Mouse (Mus musculus) CH12F3 (cell line): ENCODE data around the gene Flt3.

ENCODE experiments used
- in situ Hi-C: fragments of 300-500 bp; cut with MboI; formaldehyde crosslinking; loops from 2 replicates; pipeline ENCODE4 v1.14.3; 2020; ENCODE audit warnings: low sequenced_read_pairs

The Flt3 gene

DNA sequence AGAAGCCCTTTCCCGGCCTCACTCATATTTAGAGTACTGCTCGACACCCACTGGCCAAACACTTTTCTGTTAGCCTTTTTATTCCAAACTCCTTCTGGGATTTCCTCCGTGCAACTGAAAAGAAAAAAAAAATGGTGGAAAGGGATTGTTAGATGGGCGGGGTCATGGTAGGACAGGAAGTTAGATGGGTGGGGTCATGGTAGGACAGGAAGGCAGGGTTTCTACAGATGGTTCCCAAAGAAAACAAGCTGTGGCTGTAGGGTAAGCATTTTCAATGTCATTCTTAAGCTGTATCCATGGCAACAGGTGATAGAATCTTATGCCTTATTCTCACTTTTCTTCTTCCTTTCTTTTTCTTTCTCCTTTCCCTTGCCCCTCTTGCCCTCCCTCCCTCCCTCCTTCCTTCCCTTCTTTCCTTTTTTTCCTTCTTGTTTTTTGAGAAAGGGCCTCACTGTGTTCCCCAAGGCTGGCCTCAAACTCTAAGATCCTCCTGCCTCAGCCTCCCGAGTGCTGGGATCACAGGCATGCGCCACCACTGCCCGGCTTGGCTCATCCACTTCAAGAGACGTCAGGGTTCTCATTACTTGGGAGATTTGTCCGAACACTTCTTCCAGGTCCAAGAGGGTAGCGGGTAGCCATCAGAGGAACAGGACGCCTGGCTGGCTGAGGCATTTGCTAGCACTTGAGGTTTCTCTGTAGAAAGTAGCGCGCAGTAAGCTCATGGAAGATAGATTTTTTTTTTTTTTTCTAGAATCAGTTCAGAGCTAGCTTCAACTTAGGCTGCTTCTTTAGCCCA is 43.8 kb downstream of the Flt3 start:
- in situ Hi-C loops, result no loop called here

DNA sequence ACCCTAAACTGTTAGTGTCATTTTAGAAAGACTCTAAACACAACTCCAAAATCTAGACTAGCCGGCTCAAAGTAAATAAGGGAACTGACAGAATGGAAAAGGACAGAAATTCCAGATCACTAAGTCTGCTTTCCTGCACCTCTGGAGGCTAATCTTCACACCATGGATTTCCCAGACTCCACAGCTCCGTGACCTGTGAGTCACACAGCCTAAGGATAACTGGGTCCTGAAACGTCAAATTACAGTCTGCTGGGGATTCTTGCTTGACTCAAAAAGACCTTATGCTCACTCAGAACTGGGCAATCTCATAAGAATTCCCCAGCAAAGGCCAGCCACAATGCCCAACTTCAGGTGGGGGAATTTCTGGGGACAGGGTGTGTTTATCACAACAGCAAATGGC is 44.5 kb downstream of the Flt3 start:
- in situ Hi-C loops, result no loop called here

DNA sequence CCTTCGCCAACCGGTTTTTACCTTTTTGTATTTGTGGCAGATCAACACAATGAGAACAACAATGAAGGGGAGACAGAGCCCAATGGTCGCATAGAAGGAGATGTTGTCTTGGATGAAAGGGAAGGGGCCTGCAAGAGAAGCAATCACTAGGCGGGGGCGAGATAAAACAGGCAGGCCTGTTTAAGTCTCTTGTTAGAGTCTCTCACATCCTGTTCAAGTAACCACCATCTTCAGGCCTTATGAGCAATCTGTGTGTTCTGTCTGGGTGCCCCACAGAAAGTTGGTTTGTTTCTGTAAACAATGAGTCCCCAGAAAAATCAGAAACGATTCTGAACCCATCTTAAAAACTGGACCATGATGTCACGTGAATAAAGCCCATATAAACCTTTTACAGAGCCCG is 45.3 kb downstream of the Flt3 start:
- in situ Hi-C loops, result no loop called here

DNA sequence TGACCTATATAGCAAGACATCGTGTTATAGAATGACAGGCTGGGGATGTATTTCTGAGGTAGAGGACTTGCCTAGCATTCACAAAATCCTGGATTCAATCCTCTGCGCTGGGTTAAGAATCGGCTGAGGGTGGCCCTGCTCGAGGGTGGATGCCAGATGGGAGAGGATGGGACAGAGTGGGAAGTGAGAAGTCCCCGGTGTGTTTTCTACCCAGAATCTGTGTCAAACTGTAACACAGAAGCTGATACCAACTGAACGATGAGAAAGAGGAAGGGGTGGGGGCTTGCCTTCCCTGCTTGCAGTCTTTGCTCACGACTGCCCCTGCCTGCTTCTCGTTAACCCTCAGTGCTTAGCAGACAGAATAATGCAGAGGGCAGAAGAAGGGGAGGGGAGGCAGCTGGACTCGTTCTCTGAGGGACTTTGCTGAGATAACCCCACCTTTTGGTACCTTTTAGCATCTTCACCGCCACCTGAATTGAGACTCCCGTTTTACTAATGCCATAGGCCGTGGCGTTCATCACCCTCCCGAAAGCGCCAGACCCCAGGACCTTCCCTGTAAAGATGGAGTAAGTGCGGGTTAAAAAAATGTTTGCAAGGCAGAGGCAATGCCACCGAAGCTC is 46.0 kb downstream of the Flt3 start:
- in situ Hi-C loops, result no loop called here

DNA sequence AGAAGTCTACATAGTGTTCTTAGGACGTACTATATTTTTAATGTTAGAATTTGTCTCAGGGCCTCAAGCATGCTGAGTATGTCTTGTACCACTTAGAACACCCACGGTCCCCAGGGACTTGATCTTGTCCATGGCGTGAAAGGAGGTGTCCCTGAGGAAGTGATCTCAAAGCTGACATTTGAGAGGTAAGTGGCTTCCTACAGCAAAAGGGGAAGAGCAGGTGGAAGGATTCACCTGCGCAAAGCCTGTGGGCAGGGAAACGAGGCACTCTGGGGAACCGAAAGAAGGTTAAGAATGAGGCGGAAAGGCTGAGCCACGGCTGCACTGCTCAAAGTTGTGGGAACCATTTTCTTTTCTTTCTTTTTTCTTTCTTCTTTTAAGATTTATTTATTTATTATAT is 48.4 kb downstream of the Flt3 start:
- in situ Hi-C loops, result no loop called here

DNA sequence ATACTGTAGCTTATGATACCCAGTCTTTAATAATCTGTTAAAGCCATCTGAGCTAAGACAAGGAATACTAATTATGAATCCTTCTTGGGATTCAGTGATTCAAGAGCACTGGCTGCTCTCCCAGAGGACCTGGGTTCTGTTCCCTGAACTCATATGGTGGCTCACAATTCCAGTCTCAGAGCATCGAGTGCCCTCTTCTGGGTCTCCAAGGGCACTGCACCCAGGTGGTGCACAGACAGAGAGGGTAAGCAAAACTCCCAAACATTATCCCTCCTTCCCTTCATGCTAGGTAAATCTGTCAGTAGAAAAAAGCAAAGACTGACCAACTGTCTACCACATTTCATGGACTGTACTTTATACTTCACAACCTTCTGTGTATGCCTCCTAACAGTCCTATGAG is 54.3 kb downstream of the Flt3 start:
- in situ Hi-C loops, result loop anchor here (25.0 kb wide), 1 partner anchor 491 kb away; no protein-coding TSS in a partner anchor

DNA sequence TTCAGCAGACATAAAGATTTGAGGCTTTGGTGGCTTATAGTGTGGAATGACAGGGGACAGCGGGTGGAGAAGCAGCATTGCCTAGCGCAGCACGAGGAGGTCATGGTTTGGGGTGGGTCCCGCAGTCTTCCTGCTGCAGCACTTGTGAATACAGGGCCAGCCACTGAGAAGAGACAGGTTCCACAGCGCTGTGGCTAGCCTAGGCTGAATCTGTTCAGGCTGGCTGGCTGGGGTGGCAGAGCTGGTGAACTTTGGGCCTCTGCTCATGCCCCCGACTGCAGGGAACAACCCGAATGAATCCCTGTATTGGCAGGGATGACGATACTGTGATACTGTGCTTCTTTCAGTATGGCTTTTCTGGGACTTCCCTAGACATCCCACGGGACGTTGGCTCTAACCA is 56.4 kb downstream of the Flt3 start:
- in situ Hi-C loops, result loop anchor here (25.0 kb wide), 1 partner anchor 493 kb away; no protein-coding TSS in a partner anchor

DNA sequence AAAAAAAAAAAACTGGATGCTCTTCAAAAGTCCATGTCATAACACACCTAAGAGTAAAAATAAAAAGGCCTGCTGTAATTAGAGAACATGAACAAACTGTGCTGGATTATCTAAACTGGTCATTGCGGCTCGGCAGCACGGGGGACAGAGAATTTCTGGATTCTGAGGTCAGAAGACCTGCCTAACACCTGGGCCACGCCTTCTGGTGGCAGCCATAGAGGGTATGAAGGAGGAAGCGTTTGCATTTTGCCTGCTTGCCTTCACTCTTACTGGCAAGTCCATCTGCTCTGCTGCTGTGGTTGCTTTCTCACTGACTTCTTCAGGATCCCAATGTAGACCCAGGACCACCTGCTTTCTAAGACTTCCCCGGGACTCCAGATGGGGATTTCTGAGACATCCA is 57.4 kb downstream of the Flt3 start:
- in situ Hi-C loops, result loop anchor here (25.0 kb wide), 1 partner anchor 494 kb away; no protein-coding TSS in a partner anchor

DNA sequence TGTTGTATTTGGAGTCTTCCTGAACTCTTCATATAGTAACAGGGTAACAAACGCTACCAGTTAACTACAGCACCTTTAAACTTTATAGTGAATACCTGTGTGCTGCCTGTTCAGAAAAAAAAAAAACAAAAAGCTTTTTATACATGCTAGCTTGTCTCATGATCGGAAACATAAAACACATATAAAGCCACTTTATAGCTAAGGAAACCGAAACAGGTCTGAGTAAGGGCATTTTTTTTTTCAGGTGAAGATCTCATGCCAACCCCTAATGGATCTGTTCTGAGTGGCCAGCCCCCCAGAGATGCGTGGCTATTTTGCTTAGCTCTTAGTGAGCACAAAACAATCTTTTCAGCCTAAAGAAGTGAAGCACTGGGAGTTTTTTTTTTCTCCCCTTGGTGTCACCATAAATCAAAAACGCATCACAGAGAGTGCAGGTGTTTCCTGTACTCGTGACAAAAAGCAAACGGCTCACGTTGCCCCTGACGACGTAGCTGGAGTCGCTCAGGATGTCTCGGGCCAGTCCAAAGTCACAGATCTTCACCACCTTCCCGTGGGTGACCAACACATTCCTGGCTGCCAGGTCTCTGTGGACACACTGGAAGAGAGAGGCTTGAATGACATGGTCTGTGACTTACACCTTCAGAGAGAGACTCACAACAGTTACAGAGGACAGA is 59.4 kb downstream of the Flt3 start:
- in situ Hi-C loops, result loop anchor here (25.0 kb wide), 1 partner anchor 496 kb away; no protein-coding TSS in a partner anchor

DNA sequence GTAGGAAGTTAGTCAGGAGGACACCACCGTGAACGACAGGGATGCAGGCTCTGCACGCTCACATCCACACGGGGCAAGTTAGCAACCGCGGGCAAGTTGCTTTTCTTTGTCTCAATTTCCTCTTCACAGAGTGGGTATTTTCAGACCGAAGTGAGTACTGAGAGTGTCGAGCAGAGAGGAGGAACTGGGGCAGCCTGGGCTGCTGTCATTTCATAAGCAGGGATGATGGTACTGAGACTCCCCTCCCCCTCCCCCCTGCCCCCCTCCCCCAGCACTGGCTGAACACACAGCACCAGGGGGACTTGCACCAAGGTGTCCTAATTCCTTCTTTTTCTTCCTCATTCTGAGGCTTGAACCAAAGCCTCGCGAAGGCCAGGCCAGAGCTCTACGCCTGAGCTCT is 60.7 kb downstream of the Flt3 start:
- in situ Hi-C loops, result loop anchor here (25.0 kb wide), 1 partner anchor 498 kb away; no protein-coding TSS in a partner anchor

DNA sequence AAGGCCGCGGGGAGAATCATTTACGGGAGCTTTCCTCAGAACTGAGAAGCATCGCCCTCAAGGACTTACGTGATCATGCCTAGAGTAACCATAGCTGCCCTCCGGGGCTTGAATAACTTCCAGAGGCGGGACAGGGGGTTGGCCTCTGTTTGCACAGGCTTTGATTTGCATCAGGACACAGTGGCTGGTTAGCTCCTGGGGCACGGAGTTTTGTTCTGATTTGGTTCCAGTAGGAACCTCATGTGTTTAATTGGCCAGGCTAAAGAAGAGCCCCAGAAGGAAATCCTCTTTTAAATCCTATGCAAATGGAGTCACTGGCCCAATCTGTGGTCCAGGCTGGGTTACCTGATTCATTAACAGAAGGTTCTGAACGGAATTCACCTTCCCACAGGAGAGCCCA is 61.3 kb downstream of the Flt3 start:
- in situ Hi-C loops, result loop anchor here (25.0 kb wide), 1 partner anchor 498 kb away; no protein-coding TSS in a partner anchor

DNA sequence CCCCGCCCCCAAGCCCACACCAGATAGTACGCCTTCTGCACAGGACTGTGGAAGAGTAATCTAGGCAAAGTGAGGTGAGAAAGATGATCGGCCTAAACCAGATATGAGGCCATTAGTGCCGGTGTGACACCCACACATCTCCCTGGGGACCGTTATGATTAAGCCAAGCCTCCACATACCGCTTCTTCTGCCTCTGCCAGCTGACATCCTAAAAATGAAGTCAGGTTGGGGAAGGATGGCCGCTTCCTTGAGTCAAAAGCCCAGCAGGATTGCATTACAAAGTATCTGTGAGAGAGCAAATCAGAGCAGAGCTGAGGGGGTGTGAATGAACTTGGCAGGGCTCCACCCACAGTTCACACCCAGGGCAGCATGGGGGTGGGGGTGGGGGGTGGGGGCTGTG is 67.6 kb downstream of the Flt3 start:
- in situ Hi-C loops, result loop anchor here (25.0 kb wide), 1 partner anchor 505 kb away; no protein-coding TSS in a partner anchor

DNA sequence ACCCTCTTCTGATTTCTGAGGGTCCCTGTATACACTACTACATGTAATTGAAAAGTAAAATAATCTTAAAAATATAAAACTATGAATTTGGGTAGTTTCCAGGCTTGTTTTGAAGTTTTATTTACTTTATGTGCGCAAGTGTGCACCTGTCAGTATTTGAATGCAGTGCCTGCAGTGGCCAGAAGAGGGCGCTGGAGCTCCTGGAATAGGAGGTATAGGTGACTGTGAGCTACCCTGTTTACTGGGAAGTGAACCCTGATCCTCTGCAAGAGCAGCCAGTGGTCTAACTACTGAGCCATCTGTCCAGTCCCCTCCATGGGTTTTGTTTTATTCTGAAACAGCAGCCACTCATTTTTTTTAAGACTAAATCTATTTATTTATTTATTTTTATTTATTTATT is 68.7 kb downstream of the Flt3 start:
- in situ Hi-C loops, result loop anchor here (25.0 kb wide), 1 partner anchor 506 kb away; no protein-coding TSS in a partner anchor

DNA sequence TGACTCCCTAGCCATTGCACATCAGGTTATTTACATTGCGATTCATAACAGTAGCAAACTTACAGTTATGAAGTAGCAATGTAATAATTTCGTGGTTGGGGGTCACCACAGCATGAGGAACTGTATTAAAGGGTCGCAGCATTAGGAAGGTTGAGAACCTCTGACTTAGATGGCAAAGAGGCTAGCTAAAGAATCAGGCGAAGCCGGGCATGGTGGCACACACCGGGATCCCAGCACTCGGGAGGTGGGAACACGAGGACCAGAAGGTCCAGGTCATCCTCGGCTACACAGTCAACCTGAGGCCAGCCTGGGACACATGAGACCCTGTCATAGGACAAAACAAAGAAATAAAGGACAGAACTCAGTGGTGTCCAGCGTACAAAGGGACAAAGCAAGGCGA is 70.3 kb downstream of the Flt3 start:
- in situ Hi-C loops, result loop anchor here (10.0 to 25.0 kb wide), 2 partner anchors 507 to 655 kb away; no protein-coding TSS in a partner anchor

DNA sequence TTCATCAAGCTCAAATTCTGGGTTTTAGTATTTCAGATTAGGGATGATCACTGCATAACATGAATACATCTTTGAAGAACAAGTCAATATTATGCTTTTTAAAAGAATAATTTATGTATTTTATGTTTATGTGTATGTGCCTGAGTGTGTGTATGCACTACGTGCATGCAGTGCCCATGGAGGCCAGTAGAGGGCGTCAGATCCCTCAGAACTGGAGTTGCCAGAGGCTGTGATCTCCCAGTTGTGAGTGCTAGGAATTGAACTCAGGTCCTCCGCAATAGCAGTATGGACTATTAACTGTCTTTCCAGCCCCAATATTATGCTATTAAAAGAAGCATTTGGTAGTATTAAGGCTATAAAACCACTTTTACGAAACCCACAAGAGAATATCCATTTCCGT is 72.7 kb downstream of the Flt3 start:
- in situ Hi-C loops, result loop anchor here (10.0 to 25.0 kb wide), 2 partner anchors 510 to 653 kb away; no protein-coding TSS in a partner anchor

DNA sequence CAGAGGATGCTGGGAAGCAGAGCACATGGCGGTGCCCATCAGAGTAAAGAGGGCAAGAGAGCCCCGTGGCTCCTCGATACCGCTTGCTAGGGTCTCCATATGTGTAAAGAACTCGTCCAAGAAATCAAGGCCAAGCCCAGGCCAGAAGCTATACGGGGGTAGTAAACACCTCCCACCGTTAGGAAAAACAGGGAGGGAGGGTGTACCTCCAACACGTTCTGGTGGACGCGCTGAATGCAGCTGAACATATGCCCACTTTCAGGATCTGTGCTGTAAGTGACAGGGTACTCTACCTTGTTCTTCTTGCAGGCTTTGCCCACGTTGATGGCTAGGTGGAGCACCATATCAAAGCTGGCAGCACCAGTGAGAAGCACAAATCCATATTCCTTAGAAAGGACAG is 74.4 kb downstream of the Flt3 start:
- in situ Hi-C loops, result loop anchor here (10.0 to 25.0 kb wide), 2 partner anchors 511 to 651 kb away; no protein-coding TSS in a partner anchor

DNA sequence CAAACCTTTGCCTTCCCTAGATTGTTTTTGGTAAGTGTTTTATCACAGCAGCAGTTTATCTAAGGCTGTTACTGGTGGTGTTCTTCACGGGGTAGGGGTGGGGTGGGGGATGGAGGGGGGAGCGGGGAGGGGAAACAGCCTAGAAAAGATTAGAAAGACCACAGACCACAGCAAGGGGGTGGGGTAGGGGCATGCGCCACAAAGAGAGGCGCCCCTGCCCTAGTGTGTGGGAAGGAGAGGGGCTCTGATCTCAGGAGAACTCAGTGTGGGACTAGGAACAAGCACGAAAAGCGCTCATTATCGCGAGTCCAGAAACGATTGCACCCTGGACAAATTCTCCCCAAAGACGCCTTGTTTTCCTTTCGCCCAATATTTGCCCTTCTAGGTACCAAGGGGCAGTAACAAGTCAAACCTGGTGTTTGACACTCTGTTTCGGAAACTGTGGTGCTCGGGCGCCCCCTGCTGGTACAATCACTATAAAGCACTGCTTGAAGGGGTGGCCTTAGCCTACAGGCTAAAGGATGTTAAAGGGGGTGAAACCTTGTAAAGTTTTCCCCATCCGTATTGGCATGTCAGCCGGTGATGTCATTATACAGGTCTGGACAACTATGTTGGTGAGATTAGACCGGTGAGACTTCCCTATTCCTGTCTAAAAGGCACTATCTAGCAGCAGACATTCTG is 76.9 kb downstream of the Flt3 start:
- in situ Hi-C loops, result loop anchor here (10.0 kb wide), 1 partner anchor 649 kb away; no protein-coding TSS in a partner anchor

DNA sequence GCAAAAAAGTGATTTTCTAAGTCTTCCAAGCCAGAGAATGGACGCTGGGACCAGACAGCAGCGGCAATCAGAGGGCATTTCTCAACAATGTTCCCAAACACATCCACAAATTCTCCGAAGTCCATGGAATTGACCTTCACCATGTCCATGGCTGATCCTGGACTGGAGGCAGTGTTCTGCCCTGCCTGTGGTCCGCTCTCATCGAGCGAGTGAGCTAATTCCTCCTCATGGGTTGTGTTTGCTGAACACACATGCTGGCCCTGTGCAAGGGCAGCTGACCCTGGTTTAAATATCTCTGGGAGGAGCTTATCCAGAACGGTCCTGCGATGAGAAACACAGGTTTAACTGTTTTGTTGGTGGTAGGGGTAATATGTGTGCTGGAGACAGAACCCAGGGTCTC is 78.1 kb downstream of the Flt3 start, which contains the start of gene Urad:
TSS of gene Urad (minus strand) at position 258 of the 400 bp plus-strand sequence.
- in situ Hi-C loops, result loop anchor here (10.0 kb wide), 1 partner anchor 647 kb away; no protein-coding TSS in a partner anchor

DNA sequence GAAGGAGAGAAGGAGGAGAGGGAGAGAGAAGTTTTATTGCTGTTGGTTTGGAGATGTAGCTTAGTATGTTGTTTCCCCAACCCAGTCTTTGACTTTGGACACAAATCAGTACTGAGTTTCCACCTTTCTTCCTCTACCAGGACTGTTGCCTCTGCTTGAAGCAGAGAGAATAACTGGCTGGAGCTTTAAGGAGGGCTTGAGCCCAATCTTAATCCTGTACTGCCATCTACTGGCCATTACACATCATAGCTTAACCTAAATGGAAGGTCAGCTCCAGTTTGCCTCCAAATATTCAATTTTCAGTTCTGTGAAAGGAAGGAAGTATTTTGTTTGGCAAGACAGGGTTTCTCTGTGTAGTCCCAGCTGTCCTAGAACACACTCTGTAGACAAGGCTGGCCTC is 80.6 kb downstream of the Flt3 start:
- in situ Hi-C loops, result loop anchor here (10.0 kb wide), 2 partner anchors 615 to 645 kb away; no protein-coding TSS in a partner anchor

DNA sequence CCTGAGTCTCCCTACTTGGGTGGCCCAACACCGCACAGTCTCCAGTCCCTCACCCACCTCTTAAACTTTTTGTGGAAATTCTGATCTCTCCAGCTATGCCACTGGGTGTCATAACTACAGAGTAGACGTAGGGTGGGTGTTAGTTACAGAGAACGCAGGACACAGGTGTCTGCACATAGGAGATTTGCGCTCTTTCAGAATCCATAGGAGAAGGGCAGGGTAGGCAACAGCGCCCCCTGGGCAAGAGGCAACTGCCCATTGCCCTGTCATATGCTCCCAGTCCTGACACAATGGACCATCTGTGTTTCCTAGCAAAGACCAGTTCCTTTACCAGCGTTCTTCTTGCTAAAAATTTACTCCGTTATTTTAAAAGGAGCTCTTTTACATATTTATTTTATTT is 82.3 kb downstream of the Flt3 start:
- in situ Hi-C loops, result loop anchor here (10.0 kb wide), 1 partner anchor 613 kb away; no protein-coding TSS in a partner anchor
